Mouse (Mus musculus) lung, postnatal 4 days (tissue): ENCODE measurements at regions not wholly inside any gene's neighbourhood (a gene's known extent, or its start where the extent isn't known, plus 50 kb on each side); places are given as distances from the start of the nearest gene placed in this dataset.

ENCODE experiments used
- DNase-seq, 2 experiments: peaks; one replicate each; pipeline ENCODE4 v3.0.0; 2021

- DNase-seq, result peak in 1 of 2 experiments; percentile 32
Measured at GRCm38 (mm10) chr19:14871178-14871867, 273.5 kb upstream of the Tle4 start.

DNA sequence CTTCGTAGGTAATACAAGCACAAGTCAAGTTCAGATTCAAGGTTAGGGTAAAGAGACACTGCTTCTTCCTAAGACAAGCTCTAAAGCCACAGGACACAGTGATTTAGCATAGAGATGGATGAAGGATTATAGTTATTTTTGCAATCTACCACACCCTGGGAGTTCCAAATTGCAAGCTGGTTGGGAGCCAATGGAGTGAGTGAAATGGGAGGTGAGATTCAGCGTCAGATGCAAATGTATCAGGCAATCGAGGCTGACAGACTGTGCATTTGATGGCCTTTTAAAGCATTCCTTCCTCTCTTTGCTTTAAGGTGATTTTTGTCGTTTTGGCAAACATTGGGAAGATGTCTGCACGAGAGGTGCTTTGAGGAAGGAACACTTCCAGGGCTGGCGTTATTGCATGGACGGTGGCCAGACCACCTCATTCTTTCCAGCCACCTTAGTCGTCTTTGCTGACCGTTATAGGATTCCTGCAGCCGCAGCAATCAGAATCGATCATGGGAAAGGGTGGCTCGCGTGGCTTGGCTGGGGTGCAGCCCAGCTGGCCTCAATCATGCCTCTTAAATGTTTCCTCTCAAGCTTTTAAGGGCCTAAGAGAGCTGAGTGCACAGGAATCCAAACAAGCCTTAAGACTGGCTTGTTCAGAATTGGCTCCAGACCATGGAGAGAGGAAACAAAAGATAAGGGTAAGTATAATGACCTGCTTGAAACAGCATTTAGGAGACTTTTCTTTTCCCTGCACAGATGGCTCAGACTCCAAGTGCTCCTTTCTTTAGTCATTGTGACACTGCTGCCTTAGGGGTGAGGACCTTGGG, 265.0 kb upstream of the Tle4 start:
- peak; percentile 30 to 62 for DNase-seq

GRCm38 (mm10) chr19:14855036-14855435, 257.2 kb upstream of the Tle4 start:
- no peak for DNase-seq

DNA sequence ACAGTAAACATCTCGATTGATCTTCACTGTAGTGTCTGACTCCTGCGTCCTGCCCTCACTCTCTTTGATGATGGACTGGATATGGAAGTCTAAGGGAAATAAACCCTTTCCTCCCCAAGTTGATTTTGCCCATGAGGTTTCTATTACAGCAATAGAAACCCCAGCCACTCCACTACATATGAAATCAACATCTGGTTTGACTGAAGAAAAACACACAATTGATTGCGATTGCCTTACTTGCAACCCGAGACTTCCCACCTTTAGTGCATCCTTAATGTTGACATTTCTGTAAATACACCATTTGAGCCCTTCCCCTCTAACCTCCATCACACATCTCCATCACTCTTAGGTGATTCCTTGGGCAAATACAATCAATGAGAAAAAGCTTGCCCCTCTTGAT, 255.6 kb upstream of the Tle4 start:
- DNase-seq, result no peak

GRCm38 (mm10) chr19:14849561-14849960, 251.7 kb upstream of the Tle4 start:
- no peak for DNase-seq

- no peak for DNase-seq
Measured at GRCm38 (mm10) chr19:14847120-14847519, 249.3 kb upstream of the Tle4 start.

DNA sequence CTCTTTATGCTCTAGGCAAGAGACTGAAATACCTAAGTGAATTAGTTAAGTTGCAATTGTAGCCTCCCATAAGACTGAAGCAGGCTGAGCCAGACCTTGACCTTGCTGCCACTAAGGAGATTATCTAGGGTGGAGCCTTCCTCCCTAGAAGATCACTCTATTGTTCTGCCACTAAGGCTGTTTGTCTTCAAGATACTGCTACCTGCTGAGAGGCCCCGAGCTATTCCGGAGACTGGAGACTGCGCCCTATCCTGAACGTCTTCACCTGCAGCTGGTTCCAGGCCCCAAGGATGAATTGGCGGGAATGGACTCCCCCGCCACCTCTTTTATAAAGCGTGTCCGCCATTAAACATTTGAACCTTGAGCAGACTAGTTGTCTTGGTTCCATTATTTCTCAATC, 237.8 kb upstream of the Tle4 start:
- no peak for DNase-seq

- DNase-seq, result no peak
Measured at GRCm38 (mm10) chr19:14816354-14816753, 218.5 kb upstream of the Tle4 start.

DNA sequence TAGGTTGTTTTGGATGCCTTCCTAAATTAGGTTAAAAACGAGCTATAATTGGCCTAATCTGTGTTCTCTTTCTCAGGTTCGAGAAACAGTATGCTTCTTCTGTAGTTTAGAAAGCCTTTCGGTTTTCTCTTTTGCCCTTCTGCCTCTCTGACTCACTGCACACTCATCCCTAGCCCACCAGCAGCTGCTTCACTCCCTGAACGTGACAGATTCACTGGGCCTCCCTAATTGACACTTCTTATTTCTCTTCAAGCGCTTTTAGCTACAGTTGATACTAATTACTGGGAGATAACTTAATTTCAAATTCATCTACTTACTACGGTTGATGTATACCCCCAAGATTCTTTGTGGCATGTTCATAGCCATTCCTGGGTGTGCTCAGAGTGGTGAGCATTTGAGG, 208.9 kb upstream of the Tle4 start:
- no peak for DNase-seq

DNA sequence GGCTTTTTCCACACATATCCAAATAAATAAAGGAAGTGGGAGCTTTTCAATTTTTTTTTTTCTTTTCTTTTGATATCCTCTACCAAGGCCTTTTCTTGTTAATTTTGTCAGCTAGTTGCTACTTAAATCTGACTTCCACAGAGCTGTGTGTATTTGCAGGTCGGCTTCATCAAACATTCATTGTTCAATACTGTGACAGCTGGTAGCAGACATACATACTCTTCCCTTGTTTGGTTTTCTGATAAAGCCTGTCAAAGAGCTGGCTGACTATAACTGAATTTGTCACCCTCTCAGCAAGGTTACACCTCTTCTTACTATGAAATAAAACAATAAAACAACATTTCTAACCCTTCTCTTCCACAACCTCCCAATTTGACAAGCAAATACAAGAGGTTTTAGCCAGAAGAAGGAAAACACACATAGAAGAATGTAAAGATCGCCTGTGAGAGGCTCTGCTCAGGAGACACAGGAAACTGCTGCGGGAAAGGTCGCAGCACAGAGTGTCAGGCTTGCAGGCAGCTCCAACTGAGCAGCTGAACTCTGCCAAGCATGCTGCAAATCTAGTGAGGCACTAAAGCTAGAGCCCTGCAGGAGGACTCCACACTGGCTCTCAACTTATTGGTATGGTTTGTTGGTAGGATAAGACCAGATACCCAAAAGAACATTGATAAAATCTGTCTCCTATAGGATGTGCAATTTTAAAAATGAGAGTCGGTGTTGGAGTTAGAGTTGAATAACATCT, 205.2 kb upstream of the Tle4 start:
- no peak for DNase-seq

GRCm38 (mm10) chr19:14801669-14802068, 203.8 kb upstream of the Tle4 start:
- no peak for DNase-seq

GRCm38 (mm10) chr19:14799002-14799401, 201.2 kb upstream of the Tle4 start:
- DNase-seq, result no peak

DNA sequence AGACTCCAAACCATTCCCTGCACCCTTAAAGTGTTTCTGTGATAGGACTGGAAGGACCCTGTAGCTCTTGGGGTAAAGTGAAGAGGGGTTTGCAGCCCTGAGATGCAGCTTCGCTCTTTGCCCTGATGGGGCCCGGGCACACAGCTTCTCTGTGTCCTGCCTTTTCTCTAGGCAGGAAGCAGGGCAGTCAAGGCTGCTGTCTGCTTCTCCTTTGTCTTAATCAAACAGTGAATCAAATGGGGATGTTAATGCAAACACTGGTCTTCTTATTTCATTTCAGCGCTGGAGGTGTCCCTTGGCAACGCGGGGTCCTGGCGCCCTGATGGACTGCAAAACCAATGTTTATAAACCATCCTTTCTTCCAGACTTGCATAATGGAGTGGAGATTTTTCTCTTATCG, 200.6 kb upstream of the Tle4 start:
- no peak for DNase-seq

- no peak for DNase-seq
Measured at GRCm38 (mm10) chr19:14795910-14796309, 198.1 kb upstream of the Tle4 start.

DNA sequence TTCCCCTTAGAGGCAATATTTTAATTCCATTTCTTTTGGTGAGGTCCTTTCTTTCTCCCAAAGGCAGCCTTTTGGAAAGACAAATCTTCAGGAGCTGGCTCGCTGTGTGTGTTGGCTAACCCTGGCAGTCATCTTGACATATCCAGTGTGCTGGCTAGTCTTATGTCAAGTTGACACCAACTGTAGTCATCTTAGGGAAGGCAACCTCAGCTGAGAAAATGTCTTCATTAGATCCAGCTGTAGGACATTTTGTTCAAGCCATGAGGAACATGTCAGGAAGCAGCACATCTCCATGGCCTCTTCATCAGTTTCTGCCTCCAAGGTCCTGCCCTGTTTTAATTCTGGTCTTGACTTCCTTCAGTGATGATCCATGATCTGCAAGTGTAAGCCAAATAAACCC, 192.1 kb upstream of the Tle4 start:
- peak in 1 of 2 experiments; percentile 27 for DNase-seq

DNA sequence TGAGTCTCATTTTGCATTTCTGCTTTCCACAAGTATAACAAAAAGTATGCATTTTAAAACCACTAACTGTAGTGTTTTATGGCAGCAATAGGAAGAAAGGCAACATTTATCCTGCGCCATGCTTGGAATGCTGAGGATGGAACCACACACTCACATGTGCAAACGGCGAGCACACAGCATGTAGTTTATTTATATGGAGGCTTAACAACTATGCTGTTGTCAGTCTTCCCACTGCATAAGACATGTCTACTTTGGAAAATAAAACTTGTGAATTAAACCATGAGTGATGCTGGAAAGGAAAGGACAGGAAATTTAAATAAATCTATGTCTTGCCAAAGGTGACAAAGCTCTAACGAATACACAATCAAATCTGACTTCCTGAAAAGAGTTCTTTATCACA, 190.8 kb upstream of the Tle4 start:
- no peak for DNase-seq

DNA sequence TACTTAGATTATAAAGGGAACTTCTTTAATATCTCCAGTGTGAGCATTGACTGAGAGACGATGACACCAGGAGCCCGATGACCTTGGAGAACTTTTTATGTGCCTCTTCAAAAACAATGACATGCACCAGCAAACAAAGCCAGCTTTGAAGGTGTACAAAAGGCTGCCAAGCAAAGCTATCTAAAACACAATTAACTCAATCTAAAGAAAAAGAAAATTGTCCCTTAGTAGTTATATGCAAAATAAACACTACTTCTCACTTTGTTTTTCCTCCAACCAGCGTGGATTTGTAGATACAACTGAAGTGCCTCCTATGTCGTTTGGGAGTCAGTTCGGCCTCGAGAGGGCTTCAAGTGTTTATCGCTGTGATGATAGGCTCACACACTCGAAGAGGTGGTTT, 189.0 kb upstream of the Tle4 start:
- DNase-seq, result no peak

GRCm38 (mm10) chr19:14785661-14786060, 187.8 kb upstream of the Tle4 start:
- DNase-seq, result peak in 1 of 2 experiments; percentile 39

DNA sequence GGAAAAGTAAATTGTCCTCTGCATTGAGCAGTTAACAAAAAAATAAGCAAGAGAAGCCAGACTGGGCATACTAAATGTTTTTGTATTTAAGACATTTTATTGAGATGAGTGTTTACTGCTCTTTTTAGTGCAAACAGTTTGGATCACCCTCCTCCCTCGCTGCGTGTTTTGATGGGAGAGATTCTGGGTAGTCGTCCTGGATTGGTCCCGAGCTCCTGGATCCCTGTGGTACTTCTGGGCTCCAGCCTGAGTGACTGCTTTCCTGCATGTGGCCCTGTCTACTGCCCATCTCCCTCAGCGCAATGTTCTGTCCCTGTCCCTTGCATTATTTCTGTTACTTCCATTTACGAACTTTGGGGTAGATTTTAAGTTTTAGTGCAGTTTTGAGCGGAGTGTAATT, 179.9 kb upstream of the Tle4 start:
- no peak for DNase-seq

- no peak for DNase-seq
Measured at GRCm38 (mm10) chr19:14777198-14777597, 179.3 kb upstream of the Tle4 start.

- no peak for DNase-seq
Measured at GRCm38 (mm10) chr19:14776791-14777190, 178.9 kb upstream of the Tle4 start.

DNA sequence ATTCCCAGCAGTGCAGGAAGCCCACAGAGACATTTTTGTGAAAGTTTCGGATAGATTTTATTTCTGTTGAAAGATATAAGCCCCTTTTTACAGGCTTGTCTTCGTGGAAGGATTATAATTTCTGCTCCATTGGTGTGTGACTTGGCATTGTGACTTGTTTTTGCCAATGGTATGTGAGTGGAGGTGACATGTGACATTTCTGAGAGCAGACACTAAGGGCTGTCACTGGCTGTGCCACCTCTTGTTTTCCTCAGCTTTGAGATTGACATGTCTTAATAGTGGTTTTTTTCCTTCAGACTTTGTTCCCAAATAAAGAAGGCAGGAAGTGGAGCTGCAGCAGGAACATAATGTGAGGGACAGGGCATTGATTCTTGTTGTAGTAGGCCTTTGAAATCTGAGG, 174.9 kb upstream of the Tle4 start:
- DNase-seq, result no peak

DNA sequence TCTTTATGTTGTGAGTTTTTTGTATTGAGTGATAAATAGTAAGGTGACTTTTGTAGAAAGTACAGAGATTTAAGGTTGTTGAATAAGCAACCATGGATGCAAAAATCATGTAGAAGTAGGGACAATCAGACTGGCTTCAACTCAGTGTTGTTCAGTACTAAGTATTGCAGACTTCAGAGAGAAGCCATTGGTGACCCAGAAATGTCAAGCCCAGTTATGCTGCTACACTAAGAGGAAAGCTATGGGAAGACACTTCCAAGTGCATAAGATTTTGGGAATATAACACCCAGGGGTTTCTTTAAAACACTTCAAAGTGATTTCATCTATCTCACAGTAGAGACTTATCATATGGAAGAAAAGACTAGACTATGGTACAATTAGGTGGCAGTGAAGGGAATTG, 154.8 kb upstream of the Tle4 start:
- no peak for DNase-seq

GRCm38 (mm10) chr19:14742361-14742760, 144.5 kb upstream of the Tle4 start:
- DNase-seq, result no peak
